Mouse (Mus musculus) cerebellum, adult 18-20 months (tissue): ENCODE measurements at regions not wholly inside any gene's neighbourhood (a gene's known extent, or its start where the extent isn't known, plus 50 kb on each side); places are given as distances from the start of the nearest gene placed in this dataset.

ENCODE experiments used
- DNase-seq, 2 experiments: peaks; one replicate each; pipeline ENCODE4 v3.0.0; 2021

GRCm38 (mm10) chr8:49845575-49845974 is 1001.8 kb upstream of the Tenm3 start:
- no peak for DNase-seq

DNA sequence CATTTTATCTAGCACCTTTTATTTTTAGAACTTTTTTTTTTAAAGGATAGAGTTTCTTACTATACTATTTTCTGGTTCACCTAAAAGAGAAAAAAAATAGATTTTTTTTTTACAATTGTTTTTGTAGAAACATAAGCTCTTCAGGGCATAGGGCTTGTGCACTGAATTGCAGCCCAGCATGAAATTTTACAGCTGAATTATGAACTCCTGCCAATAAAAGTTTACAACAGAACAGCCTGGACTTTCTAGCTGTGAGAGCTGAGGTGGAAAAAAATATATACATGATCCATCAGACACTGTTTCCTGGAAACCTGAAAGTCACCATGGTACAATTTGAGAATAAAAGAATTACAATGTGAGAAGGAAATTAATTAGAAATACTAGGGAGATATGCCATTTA is 988.2 kb upstream of the Tenm3 start:
- no peak for DNase-seq

DNA sequence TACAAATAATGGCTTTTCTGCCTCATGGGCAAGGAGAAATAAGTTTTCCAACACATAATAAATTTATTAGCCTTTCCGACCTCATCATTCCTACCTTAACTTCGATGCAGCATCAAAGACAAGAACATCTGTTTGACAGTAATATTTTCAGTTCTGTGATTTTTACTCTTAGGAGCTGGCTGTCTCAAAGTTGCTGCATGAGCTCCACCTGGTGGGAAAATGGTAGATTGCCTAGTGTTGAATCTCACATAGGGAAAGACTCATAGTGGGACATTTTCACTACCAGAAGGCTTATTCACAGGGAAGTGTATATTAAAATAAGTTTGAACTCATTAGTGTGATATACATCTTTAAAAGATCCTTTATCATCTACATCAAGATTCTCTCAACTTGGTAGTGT is 985.6 kb upstream of the Tenm3 start:
- DNase-seq = peak; percentile 32 to 39

GRCm38 (mm10) chr8:49826231-49826630 is 982.5 kb upstream of the Tenm3 start:
- no peak for DNase-seq

GRCm38 (mm10) chr8:49825000-49825399 is 981.2 kb upstream of the Tenm3 start:
- peak; percentile 1 to 3 for DNase-seq

DNA sequence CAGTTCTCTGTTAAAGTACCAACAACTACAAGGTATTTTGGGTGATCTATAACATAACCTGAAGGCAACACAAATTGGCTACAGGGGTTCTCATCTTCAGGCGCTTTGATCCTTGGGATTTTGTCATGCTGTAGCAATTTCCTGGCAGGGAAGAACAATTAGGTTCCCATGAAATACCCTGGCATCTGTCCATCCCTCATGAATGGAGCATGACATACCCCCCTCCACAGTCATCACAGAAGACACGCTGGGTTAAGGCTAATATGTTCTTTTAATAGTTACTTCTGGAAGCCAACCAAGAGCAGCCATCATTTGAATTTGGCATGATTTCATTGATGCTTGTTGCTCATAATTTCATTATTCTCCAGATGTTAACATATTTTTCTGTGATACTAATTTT is 979.0 kb upstream of the Tenm3 start:
- DNase-seq = no peak

- DNase-seq = no peak
Measured at GRCm38 (mm10) chr8:49799236-49799635, 955.5 kb upstream of the Tenm3 start.

GRCm38 (mm10) chr8:49796741-49797140 is 953.0 kb upstream of the Tenm3 start:
- no peak for DNase-seq

GRCm38 (mm10) chr8:49794491-49794890 is 950.7 kb upstream of the Tenm3 start:
- DNase-seq = no peak

GRCm38 (mm10) chr8:49769829-49770228 is 926.1 kb upstream of the Tenm3 start:
- DNase-seq = no peak

DNA sequence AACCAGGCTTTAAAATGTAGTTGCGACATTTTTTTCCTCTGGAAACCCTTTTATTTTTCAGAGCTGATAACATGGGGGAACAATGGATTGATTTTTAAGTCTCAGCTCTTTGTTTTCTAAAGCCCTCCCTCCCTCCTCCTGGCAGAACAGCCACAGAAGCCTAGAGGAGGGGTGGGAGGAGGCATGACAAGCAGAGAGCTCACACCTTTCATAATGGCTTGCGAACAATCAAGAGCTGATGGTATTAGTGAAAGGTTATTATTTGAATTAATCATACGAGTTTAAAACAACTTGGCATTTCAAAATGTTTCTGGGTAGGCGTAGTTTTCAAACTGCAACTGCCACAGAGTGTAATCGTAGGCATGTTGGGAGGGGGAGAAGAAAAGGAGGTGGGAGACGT is 894.3 kb upstream of the Tenm3 start:
- DNase-seq = no peak

- no peak for DNase-seq
Measured at GRCm38 (mm10) chr8:49729156-49729555, 885.4 kb upstream of the Tenm3 start.

GRCm38 (mm10) chr8:49712371-49712770 is 868.6 kb upstream of the Tenm3 start:
- peak; percentile 19 to 27 for DNase-seq

DNA sequence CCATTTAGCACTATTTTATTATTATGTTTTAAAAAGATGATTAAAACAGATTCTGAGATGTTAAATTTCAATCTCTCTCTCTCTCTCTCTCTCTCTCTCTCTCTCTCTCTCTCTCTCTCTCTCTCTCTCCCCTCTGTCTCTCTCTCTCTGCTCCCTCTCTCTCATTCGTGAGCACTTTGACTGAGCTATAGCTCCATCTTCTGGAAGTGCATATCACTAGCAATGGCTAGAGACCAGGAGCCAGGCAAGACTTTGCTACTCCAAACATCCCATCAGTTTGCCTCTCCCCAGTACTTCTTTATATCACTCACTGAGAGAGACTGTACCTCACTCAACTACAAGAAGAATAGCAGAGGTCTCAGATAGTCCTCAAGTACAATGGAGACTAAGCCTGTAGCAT is 865.0 kb upstream of the Tenm3 start:
- no peak for DNase-seq

DNA sequence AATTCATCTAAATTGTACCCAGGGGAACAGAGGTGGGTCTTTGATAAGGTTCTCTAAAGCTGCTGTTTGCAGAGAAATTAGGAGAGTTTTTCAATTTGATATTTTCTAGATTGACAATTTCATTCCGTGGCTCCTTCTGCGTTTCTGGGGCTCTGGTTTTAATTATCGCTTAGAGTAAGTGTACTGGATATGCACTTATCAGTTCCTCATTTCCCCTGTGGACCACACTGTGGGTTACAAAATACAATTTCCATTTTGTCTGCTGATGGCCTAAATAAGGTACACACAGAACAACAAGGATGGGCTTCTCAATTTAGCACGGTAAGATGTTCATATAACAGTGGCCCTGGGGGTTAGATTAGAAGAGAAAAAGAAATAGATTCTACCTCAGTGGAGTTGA is 855.3 kb upstream of the Tenm3 start:
- DNase-seq = no peak

- DNase-seq = no peak
Measured at GRCm38 (mm10) chr8:49696709-49697108, 853.0 kb upstream of the Tenm3 start.
